Mouse (Mus musculus) layer of hippocampus, postnatal 25 days (tissue): ENCODE data around the gene Drd4. TPM values are rescaled to one million over a fixed set of nuclear protein-coding genes. Genes with fewer than 3 reads are reported as not detected.
"Not testable (repeated sequence)": the region's sequence is repeated elsewhere in the genome, so short reads cannot be mapped to it uniquely, and the experiment has no call there.

Source experiments
- DNase-seq, 2 experiments: peaks; one replicate each; pipeline ENCODE4 v3.0.0; 2022; ENCODE audit warnings: mixed read lengths in 2 of 2, low spot score in 1 of 2; ENCODE audit errors: extremely low spot score in 1 of 2
- total RNA-seq, 2 experiments: library from RNA; stranded (reverse); gene quantifications; 2 replicates each; pipeline ENCODE4 v1.2.3; 2021

Drd4 gene
- total RNA-seq = under 1 TPM in 1 of 2 experiments, not detected in 1; 0.12 TPM

GRCm38 (mm10) chr7:141291921-141292582 lies at the start of gene Drd4:
TSS of gene Drd4 (plus strand) at chr7:141292006.
- DNase-seq = no peak

- DNase-seq = not testable (repeated sequence)
Measured at GRCm38 (mm10) chr7:141250486-141250885, 41.3 kb upstream of the Drd4 start.

GRCm38 (mm10) chr7:141256159-141256558 lies 35.6 kb upstream of the Drd4 start:
- no peak for DNase-seq

GRCm38 (mm10) chr7:141261480-141261879 lies 30.3 kb upstream of the Drd4 start:
- DNase-seq = no peak

GRCm38 (mm10) chr7:141263640-141264039 lies 28.2 kb upstream of the Drd4 start:
- DNase-seq = no peak

GRCm38 (mm10) chr7:141264041-141264700 lies 27.6 kb upstream of the Drd4 start:
- no peak for DNase-seq

GRCm38 (mm10) chr7:141264761-141265410 lies 26.9 kb upstream of the Drd4 start:
- DNase-seq = no peak

GRCm38 (mm10) chr7:141265411-141265738 lies 26.4 kb upstream of the Drd4 start:
- DNase-seq = no peak

- no peak for DNase-seq
Measured at GRCm38 (mm10) chr7:141265739-141266561, 25.9 kb upstream of the Drd4 start, which contains the start of gene Irf7. TSS of gene Irf7 (minus strand) at chr7:141266481.

GRCm38 (mm10) chr7:141268466-141269272 lies 23.1 kb upstream of the Drd4 start:
- no peak for DNase-seq

GRCm38 (mm10) chr7:141269273-141269545 lies 22.6 kb upstream of the Drd4 start:
- DNase-seq = no peak

GRCm38 (mm10) chr7:141270631-141271030 lies 21.2 kb upstream of the Drd4 start:
- no peak for DNase-seq

- DNase-seq = no peak
Measured at GRCm38 (mm10) chr7:141275356-141275755, 16.4 kb upstream of the Drd4 start.

- DNase-seq = no peak
Measured at GRCm38 (mm10) chr7:141276546-141276945, 15.3 kb upstream of the Drd4 start, which contains the start of gene Cdhr5. TSS of gene Cdhr5 (minus strand) at chr7:141276786.

GRCm38 (mm10) chr7:141277701-141278678 lies 13.8 kb upstream of the Drd4 start:
- DNase-seq = no peak

- DNase-seq = no peak
Measured at GRCm38 (mm10) chr7:141278766-141279590, 12.8 kb upstream of the Drd4 start, which contains the start of gene Sct. TSS of gene Sct (minus strand) at chr7:141279133.

- no peak for DNase-seq
Measured at GRCm38 (mm10) chr7:141281442-141281841, 10.4 kb upstream of the Drd4 start.

GRCm38 (mm10) chr7:141282756-141283155 lies 9.1 kb upstream of the Drd4 start:
- no peak for DNase-seq
